Mouse (Mus musculus): ENCODE measurements around the gene Hao2. TPM values are rescaled to one million over a fixed set of nuclear protein-coding genes. Genes with fewer than 3 reads are reported as not detected.
A peak's percentile ranks its signal among the peaks of the same experiment; 100 is the strongest.

The Hao2 gene
- polyA plus RNA-seq (2016; fragmentation: Nextera tagmentation; extraction: Ambion mirVana) = 0.05 TPM in 1 of 2 replicates, not detected in the other

DNA sequence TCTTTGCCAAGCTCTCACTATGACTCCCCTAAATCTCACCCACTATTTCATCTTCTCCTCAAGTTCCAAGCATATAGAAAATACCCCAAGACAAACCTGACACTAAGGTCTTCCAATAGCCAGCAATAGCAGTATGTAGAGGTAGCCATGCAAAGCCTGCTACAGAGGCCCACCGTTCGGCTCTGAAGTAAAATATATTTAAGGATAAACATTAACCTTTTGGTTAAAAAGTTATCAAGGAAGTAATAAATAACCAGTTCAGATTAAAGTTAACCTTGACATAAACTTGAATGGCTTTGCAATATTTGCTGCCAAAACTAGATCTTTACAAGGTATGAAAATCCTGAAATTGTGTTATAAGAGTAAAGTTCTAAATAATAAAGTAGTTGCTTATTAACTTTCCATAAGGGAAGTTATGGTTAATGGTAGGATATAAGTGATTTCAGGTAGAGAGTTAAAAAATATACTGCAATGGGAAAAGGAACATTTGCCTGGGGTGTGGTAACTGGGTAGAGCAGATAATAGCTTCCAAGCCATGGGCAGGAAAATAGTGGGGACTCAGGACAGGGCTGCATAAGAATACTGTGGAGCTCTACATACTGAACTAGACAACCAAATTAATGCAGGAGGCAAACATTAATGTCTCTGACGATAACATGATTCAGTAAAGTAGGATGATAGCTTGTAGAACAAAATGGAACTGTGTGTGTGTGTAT, at the start of gene Hao2:
TSS of gene Hao2 (minus strand) at position 183 of the 716 bp plus-strand sequence.
- Histone ChIP-seq H3K4me3 (no peak within 1 kb of the TSS), H3K36me3 (no peaks in the 10 kb centered on the region), H3K27me3 (ENCODE audit: low read depth, poor library complexity, severe bottlenecking) (no peaks in the 10 kb centered on the region), H3K4me1 (no peaks in the 10 kb centered on the region), H3K9me3 (replicated peaks) (no peaks in the 10 kb centered on the region), H3K27ac (replicated peaks) (no peak within 1 kb of the TSS)
- WGBS = 94% methylated on average over 3 of the region's 3 CpGs
- DNase-seq (ENCODE audit: low spot score) = no peak

DNA sequence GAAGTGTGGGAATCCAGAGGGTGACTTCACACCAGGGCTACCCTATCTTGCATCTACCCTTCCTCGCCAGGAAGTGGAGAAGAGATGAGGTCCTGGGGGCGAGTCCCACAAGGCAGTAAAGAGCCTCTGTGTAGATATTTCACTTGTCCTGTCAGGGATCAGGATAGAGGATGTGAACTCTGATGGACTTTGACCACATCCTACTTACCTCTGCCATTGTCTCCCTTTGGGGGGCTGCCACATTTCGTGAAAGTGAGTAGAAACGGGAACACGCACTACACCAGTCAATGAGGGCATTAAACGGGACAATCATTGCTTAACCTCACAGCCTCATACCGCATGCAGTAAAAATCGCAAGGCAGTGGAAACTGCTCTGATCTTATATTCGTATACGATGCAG, 48.6 kb upstream of the Hao2 start:
- peaks cover 23% of the 10 kb centered on the region for H3K4me1 ChIP-seq
- no peaks in the 10 kb centered on the region for H3K27me3 ChIP-seq (ENCODE audit: low read depth, poor library complexity, severe bottlenecking)
- DNase-seq (ENCODE audit: low spot score) = no peak
- H3K27ac ChIP-seq (replicated peaks) = peak overlapping the region; percentile 46; the same call in 1 of the 2 replicates
- H3K36me3 ChIP-seq = no peaks in the 10 kb centered on the region
- H3K4me3 ChIP-seq = peak overlapping the region; percentile 49
- WGBS = 47% methylated on average over 10 of the region's 10 CpGs
- no peaks in the 10 kb centered on the region for H3K9me3 ChIP-seq (replicated peaks)

DNA sequence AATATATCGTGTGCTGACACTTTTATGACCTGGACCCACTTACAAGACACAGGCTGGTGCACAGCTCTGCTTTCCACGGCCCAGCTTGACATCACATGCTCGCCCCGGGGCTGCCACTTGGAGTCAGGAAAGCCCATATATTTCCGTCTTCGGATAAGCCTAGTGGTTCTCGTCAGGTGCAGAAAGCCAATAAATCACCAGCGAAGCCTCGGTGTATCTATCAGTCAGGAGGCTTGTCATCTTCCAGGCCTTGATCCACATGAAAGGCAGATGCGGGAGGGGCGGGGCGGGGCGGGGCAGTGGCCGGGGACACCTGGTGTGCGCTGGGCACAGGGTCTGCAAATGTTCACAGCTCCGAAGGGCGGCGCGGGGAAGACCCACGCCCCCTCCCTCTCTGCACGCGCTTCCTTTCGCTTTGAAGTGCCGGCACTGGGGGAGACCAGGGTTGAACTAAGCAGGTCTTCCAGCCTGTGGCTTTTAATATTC, 48.1 kb upstream of the Hao2 start:
- peak overlapping the region; percentile 46; the same call in 1 of the 2 replicates for H3K27ac ChIP-seq (replicated peaks)
- H3K27me3 ChIP-seq (ENCODE audit: low read depth, poor library complexity, severe bottlenecking) = no peaks in the 10 kb centered on the region
- H3K4me1 ChIP-seq = peaks cover 23% of the 10 kb centered on the region
- no peaks in the 10 kb centered on the region for H3K36me3 ChIP-seq
- WGBS = 11% methylated on average over 24 of the region's 24 CpGs
- peak; percentile 53 for DNase-seq (ENCODE audit: low spot score)
- peak overlapping the region; percentile 49 for H3K4me3 ChIP-seq
- H3K9me3 ChIP-seq (replicated peaks) = no peaks in the 10 kb centered on the region

DNA sequence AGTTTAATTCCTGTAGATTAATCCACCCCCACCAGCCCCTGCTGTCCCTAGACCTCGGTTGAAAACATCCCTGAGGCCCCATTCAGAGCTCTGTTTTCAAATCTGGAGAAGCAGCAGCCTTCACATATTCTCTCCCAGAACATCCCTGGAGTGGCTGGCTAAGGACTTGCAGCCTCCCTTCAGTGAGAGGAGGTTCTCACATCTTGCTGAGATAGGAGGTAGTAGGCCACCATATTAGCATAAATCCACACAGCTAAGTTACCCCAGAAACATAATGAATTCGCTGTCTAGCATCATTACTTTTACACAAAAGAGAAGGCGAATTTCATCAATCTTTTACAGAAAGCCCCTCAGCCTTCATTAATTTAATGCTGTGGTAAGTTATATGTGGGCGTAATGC, 47.2 kb upstream of the Hao2 start:
- WGBS = 76% methylated on average over 4 of the region's 4 CpGs
- no peak for DNase-seq (ENCODE audit: low spot score)
- no peak overlapping the region for H3K27ac ChIP-seq (replicated peaks)
- H3K4me3 ChIP-seq = no peak overlapping the region
- no peaks in the 10 kb centered on the region for H3K36me3 ChIP-seq
- H3K9me3 ChIP-seq (replicated peaks) = no peaks in the 10 kb centered on the region
- H3K27me3 ChIP-seq (ENCODE audit: low read depth, poor library complexity, severe bottlenecking) = no peaks in the 10 kb centered on the region
- H3K4me1 ChIP-seq = peaks cover 23% of the 10 kb centered on the region

DNA sequence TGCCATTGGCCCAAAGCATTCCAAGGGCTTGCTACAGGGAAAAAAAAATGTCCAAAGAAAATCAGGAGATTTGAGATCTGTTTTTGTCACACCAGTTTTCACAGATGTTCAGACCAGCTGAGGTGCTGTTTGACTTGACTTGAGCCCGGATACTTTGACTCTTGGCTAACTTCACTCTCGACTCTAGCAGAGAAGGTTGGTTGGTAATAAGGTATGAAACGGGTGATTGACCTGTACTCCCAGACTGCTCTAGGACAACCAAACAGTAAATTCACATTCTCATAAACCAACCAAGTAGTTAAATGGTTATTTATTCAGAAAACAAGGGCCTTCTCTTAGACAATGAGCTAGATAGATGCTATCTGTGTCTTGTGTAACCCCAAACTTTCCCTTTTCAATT, 43.4 kb upstream of the Hao2 start:
- DNase-seq (ENCODE audit: low spot score) = no peak
- no peaks in the 10 kb centered on the region for H3K9me3 ChIP-seq (replicated peaks)
- no peak overlapping the region for H3K27ac ChIP-seq (replicated peaks)
- no peaks in the 10 kb centered on the region for H3K27me3 ChIP-seq (ENCODE audit: low read depth, poor library complexity, severe bottlenecking)
- H3K4me3 ChIP-seq = no peak overlapping the region
- WGBS = 93% methylated on average over 3 of the region's 3 CpGs
- no peaks in the 10 kb centered on the region for H3K36me3 ChIP-seq
- peaks cover 25% of the 10 kb centered on the region for H3K4me1 ChIP-seq

DNA sequence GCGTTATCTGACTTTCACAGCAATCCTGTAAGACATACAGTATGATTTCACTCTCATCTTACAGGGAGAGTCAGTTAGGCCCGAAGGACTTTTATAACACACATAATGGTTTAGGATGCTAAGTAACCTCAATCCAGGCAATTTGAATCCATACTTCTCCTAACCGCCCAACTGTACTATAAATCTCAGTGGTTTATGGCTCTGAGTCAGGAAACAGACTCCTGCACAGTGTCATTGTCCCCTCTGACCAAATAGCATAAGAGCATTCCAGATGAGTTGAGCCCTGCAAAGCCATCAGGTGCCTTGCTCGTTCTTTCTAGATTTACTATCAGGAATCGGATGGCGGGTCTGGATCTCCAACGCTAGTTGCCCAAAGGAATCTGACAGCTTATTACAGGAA, 41.6 kb upstream of the Hao2 start:
- WGBS = 95% methylated on average over 7 of the region's 7 CpGs
- H3K27ac ChIP-seq (replicated peaks) = no peak overlapping the region
- H3K4me1 ChIP-seq = peaks cover 10% of the 10 kb centered on the region; the same call in 1 of the 2 replicates
- DNase-seq (ENCODE audit: low spot score) = no peak
- no peaks in the 10 kb centered on the region for H3K9me3 ChIP-seq (replicated peaks)
- H3K4me3 ChIP-seq = no peak overlapping the region
- no peaks in the 10 kb centered on the region for H3K36me3 ChIP-seq
- H3K27me3 ChIP-seq (ENCODE audit: low read depth, poor library complexity, severe bottlenecking) = no peaks in the 10 kb centered on the region

DNA sequence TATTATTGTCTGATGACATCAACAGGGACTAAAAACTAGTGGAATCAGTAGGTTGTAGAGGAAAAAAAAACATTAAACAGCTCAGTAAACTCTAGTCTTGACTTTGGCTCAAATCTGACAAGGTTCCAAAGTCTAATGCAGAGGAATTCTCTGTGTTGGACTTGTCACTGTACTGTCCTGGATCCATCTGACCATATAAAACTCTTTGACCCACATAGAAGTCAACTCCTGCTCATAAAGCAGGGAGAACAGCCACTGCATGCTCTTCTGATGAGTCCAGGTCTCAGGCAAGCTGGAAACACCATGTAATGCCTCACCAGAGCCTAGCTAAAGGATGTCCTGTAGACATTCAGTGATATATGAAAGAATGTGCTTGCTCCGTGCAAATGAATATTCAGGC, 41.0 kb upstream of the Hao2 start:
- H3K9me3 ChIP-seq (replicated peaks) = no peaks in the 10 kb centered on the region
- H3K27ac ChIP-seq (replicated peaks) = no peak overlapping the region
- peaks cover 10% of the 10 kb centered on the region; the same call in 1 of the 2 replicates for H3K4me1 ChIP-seq
- no peaks in the 10 kb centered on the region for H3K27me3 ChIP-seq (ENCODE audit: low read depth, poor library complexity, severe bottlenecking)
- no peak overlapping the region for H3K4me3 ChIP-seq
- no peak for DNase-seq (ENCODE audit: low spot score)
- 92% methylated on average over 1 of the region's 1 CpGs for WGBS
- no peaks in the 10 kb centered on the region for H3K36me3 ChIP-seq

DNA sequence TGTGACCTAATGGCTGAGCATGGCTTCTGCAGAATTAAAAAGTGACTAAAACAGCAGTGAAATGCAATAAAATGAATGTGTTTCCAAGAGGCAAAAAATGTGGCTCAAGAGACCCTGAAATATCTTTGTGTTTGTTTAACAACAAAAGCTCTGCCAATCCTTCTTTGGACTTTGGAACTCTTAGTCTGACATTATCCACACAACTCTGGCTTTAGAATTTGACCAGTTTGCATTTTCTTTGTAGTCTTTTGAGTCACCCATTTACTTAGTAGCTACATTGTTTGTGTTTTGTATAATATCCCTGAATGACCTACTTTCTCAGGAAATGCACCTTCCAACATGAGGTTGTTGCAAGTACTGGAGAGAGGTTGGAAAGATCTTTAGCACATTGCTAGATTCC, 39.4 kb upstream of the Hao2 start:
- Histone ChIP-seq H3K9me3 (replicated peaks) (no peaks in the 10 kb centered on the region), H3K4me1 (peaks cover 10% of the 10 kb centered on the region; the same call in 1 of the 2 replicates), H3K27ac (replicated peaks) (no peak overlapping the region), H3K27me3 (ENCODE audit: low read depth, poor library complexity, severe bottlenecking) (no peaks in the 10 kb centered on the region), H3K4me3 (no peak overlapping the region), H3K36me3 (no peaks in the 10 kb centered on the region)
- DNase-seq (ENCODE audit: low spot score) = no peak

DNA sequence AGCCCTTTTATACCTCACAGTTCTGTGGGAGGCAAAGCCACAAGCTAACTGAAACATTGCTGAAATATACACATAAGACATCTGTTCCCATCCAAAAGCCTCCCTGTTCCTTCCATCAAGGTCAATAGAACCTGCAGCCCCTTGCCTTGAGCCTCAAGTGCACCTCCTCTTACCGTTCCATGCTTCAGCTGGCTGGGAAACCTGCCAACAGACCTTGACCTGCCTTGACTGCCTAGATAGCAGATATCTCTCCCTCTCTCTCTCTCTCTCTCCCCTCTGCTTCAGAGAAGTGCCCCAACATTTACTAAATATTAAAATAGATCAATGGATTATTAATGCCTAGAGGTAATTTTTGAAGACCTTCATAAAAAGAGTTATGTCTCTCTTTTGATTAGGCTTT, 38.8 kb upstream of the Hao2 start:
- H3K27ac ChIP-seq (replicated peaks) = no peak overlapping the region
- WGBS = 81% methylated on average over 1 of the region's 1 CpGs
- H3K36me3 ChIP-seq = no peaks in the 10 kb centered on the region
- no peak overlapping the region for H3K4me3 ChIP-seq
- peaks cover 10% of the 10 kb centered on the region; the same call in 1 of the 2 replicates for H3K4me1 ChIP-seq
- H3K27me3 ChIP-seq (ENCODE audit: low read depth, poor library complexity, severe bottlenecking) = no peaks in the 10 kb centered on the region
- no peak for DNase-seq (ENCODE audit: low spot score)
- H3K9me3 ChIP-seq (replicated peaks) = no peaks in the 10 kb centered on the region

DNA sequence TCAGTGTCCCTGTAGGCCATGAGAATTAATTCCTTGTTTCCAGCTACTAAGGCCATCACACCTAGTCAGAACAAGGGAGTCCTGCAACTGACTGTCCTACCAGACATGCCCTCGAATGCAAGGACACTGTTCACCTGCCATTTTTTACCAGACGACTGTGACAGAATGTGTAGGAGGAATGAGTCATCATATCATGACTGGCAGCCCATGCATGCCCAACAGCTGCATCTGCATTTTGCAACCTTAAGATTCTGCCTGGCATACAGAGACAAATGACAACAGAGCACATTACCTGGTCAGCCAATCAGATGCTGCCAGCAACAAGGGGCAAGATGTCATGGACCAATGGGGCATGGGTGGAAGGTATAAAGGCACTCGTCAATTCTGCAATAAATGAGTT, 27.4 kb upstream of the Hao2 start:
- DNase-seq (ENCODE audit: low spot score) = no peak
- Histone ChIP-seq H3K27ac (replicated peaks) (no peak overlapping the region), H3K4me3 (no peak overlapping the region), H3K9me3 (replicated peaks) (no peaks in the 10 kb centered on the region), H3K27me3 (ENCODE audit: low read depth, poor library complexity, severe bottlenecking) (no peaks in the 10 kb centered on the region), H3K4me1 (no peaks in the 10 kb centered on the region), H3K36me3 (no peaks in the 10 kb centered on the region)
- 94% methylated on average over 3 of the region's 3 CpGs for WGBS

DNA sequence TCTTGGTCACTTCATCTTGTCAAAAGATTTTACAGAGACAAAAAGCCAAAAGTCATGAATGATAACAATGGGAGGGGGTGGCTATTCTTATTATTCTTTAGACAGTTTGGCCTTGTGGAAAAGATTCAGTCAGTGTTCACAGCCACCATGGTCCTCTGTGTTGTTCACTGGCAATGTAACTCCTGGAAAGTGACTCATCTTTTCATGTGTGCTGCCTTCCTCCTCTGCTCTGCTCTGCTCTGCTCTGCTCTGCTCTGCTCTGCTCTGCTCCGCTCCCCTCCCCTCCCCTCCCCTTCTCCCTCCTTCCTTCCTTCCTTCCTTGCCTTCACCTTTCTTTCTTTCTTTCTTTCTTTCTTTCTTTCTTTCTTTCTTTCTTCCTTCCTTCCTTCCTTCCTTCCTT, 24.2 kb upstream of the Hao2 start:
- H3K27ac ChIP-seq (replicated peaks) = no peak overlapping the region
- no peaks in the 10 kb centered on the region for H3K36me3 ChIP-seq
- no peak for DNase-seq (ENCODE audit: low spot score)
- H3K4me3 ChIP-seq = no peak overlapping the region
- H3K27me3 ChIP-seq (ENCODE audit: low read depth, poor library complexity, severe bottlenecking) = no peaks in the 10 kb centered on the region
- WGBS = no CpG with 5 or more reads among the region's 1 CpGs
- H3K4me1 ChIP-seq = no peaks in the 10 kb centered on the region
- H3K9me3 ChIP-seq (replicated peaks) = no peaks in the 10 kb centered on the region

DNA sequence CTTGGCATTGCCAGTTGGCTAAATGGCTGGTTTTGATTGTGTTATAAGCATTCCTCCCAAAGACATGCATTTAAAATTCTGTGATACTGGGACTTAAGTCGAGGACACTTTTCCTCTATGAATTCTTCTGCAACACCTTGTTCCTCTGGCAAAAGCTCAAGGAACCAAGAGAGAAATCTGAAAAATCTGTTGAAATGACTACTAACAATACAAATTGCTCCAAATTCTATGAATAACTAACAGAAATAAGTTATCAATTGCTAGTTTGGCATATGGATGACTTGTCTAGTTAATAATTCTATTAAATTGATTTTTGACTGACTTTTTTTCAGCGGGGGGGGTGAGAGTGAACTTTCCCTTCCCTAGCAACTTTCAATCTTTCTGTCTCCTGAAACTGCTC, 23.8 kb upstream of the Hao2 start:
- Histone ChIP-seq H3K9me3 (replicated peaks) (no peaks in the 10 kb centered on the region), H3K36me3 (no peaks in the 10 kb centered on the region), H3K27me3 (ENCODE audit: low read depth, poor library complexity, severe bottlenecking) (no peaks in the 10 kb centered on the region), H3K27ac (replicated peaks) (no peak overlapping the region), H3K4me3 (no peak overlapping the region), H3K4me1 (no peaks in the 10 kb centered on the region)
- DNase-seq (ENCODE audit: low spot score) = no peak
- 84% methylated on average over 2 of the region's 2 CpGs for WGBS

DNA sequence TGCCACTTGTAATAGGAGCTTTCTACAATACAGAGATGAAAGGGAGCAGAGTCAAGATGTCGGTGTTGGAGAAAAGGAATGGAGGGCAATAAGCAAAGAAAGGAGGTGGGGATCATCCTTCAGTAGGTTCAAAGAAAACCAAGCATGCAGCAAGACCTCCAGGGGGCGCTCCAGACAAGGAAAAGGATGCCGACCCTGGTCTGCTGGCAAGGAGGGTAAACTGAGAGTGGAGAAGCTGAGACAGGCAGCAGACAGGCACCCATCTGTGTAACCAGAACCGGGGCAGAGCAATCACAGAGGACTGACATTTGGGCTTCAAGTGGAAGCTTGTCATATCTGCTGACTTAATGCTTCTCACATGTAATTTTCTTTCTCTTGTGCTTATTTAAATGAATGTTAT, 22.6 kb upstream of the Hao2 start:
- no peaks in the 10 kb centered on the region for H3K4me1 ChIP-seq
- H3K36me3 ChIP-seq = no peaks in the 10 kb centered on the region
- no peak overlapping the region for H3K4me3 ChIP-seq
- H3K27me3 ChIP-seq (ENCODE audit: low read depth, poor library complexity, severe bottlenecking) = no peaks in the 10 kb centered on the region
- H3K27ac ChIP-seq (replicated peaks) = no peak overlapping the region
- no peaks in the 10 kb centered on the region for H3K9me3 ChIP-seq (replicated peaks)
- peak; percentile 77 for DNase-seq (ENCODE audit: low spot score)
- WGBS = 13% methylated on average over 4 of the region's 4 CpGs
